Mouse (Mus musculus) B cell, adult 67 days (primary cell): ENCODE results near the gene Trim50. TPM values are rescaled to one million over a fixed set of nuclear protein-coding genes. Genes with fewer than 3 reads are reported as not detected.

Experiments
- total RNA-seq, 2 experiments: library from RNA; stranded (reverse); gene quantifications; 4 replicates each; pipeline ENCODE4 v1.2.4; 2023

The Trim50 gene
- total RNA-seq = not detected

DNA sequence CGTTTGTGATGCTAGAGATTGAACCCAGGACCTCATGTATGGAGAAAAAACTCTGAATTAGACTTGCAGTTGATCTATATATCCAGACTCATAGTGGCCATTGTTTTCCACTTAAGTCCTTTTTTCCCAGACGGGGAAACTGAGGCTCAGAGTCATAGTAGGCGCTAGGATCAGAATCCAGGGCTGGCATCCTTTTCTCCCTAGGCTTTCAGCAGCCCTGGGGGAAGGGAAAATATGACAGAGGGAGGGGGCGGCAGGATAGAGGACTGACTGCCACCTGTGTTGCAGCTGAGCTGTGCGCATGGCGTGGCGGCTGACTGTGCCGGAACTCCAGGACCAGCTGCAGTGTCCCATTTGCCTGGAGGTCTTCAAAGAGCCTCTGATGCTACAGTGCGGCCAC, at the start of gene Trim50:
Gene Trim50 (plus strand): TSS at position 301 of the 400 bp plus-strand sequence.

DNA sequence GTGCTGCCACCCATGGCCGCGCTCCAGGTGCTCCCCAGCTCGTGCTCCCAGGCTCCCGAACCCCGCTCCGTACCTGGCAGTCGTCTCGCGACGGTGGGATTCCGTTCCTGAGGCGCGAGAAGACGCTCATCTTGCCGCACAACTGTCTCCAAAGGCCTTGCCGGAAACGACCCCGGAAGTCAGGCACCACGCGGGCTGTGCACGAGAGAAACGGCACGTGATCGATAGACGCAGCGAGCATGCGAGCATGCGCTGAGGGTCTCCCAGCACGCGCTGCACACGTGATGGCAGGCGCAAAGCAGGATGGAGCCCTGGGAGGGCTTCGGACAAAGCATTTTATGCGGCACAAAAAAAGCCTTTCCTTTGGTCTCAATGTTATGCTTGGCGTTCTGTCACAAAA, 3.2 kb upstream of the Trim50 start, which contains the start of gene Fkbp6:
Gene Fkbp6 (minus strand): TSS at position 183 of the 400 bp plus-strand sequence.

DNA sequence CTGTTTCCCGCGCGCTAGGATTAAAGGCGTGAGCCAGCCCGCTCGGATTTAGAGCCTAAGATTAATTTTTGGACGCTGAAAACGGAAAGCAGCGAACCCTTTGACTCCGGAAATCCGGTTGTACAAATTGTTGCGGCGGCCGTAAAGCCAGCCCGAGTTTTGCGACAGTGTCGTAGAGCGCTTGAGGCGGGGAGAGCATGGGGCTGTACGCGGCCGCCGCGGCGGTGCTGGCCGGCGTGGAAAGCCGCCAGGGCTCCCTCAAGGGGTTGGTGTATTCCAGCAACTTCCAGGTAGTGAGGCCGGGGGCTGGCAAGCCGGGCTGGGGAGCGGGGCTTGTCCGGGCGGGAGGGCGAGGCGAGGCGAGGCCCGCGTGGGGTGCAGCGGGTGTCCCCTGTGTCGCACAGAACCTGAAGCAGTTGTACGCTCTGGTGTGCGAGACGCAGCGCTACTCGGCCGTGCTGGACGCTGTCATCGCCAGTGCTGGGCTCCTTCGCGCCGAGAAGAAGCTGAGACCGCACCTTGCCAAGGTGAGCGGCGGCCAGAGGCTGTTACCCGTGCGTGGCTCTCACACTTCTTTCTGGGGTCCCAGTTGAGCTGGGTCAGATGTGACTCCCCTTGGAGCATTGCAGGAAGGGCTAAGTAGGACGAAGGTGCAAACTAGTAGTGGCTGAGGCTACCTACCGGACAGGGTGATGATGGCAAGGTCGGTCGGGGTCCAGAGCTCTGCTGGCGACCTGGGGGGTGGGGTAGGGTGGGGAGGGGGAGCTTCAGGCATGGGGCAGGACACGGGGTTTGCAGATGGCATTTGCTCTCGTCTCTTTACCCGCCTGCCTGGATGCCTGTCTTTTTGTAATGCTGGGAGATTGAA, 16.9 kb downstream of the Trim50 start, which contains the start of gene Nsun5:
Gene Nsun5 (plus strand): TSS at position 167 of the 868 bp plus-strand sequence.

GRCm38 (mm10) chr5:135394004-135394823, 41.1 kb downstream of the Trim50 start, which contains the start of gene Pom121:
Pom121 (minus strand) TSS chr5:135394546.

Other genes starting within 250 kb of the Trim50 start
- gene Tbl2, start 203.6 kb upstream of the Trim50 start, total RNA-seq = 10 to 100 TPM; 14.6 to 21.7 TPM
- 10 to 100 TPM; 65.6 to 69.8 TPM for gene Bcl7b, start 185.0 kb upstream of the Trim50 start, total RNA-seq
- gene Baz1b, start 166.0 kb upstream of the Trim50 start, total RNA-seq = 100 to 1,000 TPM; 120 TPM
- under 1 TPM in 1 of 2 experiments, not detected in 1; 0.46 TPM for gene Fzd9, start 102.1 kb upstream of the Trim50 start, total RNA-seq
- gene Fkbp6, start 3.3 kb upstream of the Trim50 start, total RNA-seq = under 1 TPM in 1 of 2 experiments, not detected in 1; 0.44 TPM
- 10 to 100 TPM; 40.3 to 51.3 TPM for gene Nsun5, start 16.7 kb downstream of the Trim50 start, total RNA-seq
- 10 to 100 TPM; 60.5 to 62.3 TPM for gene Pom121, start 41.3 kb downstream of the Trim50 start, total RNA-seq
- 10 to 100 TPM; 54.1 to 54.8 TPM for gene Hip1, start 191.8 kb downstream of the Trim50 start, total RNA-seq
- gene Ccl26, start 210.3 kb downstream of the Trim50 start, total RNA-seq = not detected
- gene Ccl24, start 219.8 kb downstream of the Trim50 start, total RNA-seq = 1 to 10 TPM in 1 of 2 experiments, not detected in 1; 1.1 TPM